Mouse (Mus musculus) cerebellum, adult 9-10 months (tissue): ENCODE data around the gene Gdf3.
"Not testable (repeated sequence)": the region's sequence is repeated elsewhere in the genome, so short reads cannot be mapped to it uniquely, and the experiment has no call there.

ENCODE experiments used
- DNase-seq: peaks from one replicate; pipeline ENCODE4 v3.0.0; 2022

Gdf3 gene

GRCm38 (mm10) chr6:122604260-122604659 is 5.6 kb downstream of the Gdf3 start:
- DNase-seq: no peak

DNA sequence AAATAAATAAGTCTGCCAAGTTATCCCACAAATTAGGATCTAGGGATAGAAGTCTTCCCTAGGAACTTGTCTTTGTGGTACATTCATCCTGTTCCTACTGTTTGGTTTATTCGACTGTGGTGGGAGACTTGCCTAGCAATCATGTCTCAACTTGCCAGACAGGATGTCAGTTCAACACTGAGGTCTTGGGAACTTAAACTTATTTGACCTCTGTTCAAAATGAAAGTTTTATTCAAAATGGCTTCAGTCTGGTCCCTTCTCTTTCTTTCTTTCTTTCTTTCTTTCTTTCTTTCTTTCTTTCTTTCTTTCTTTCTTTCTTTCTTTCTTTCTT is 6.9 kb downstream of the Gdf3 start:
- no peak for DNase-seq

- DNase-seq: peak; percentile 4
Observed at GRCm38 (mm10) chr6:122602242-122602991, 7.5 kb downstream of the Gdf3 start, which contains the start of gene Apobec1. Gene Apobec1, minus strand, starts transcription at chr6:122602444.

DNA sequence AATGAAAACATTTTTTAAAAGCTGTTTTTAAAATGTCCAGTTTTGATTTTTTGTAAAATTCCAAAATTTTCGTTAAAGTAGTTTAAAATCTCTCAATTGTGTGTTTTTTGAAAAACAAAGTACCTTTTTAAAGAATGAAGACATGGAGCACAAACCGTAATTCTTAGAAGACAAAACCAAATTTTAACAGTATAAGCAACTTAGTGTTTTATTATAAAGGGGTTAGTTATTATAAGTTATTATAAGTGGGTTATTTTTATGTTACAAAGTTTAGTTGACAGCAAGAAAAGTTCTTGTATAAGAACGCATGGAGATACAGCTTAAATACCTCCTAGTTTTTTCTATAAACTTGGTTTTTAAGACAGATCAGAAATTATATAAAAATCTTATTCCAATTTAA is 8.3 kb downstream of the Gdf3 start:
- no peak for DNase-seq

DNA sequence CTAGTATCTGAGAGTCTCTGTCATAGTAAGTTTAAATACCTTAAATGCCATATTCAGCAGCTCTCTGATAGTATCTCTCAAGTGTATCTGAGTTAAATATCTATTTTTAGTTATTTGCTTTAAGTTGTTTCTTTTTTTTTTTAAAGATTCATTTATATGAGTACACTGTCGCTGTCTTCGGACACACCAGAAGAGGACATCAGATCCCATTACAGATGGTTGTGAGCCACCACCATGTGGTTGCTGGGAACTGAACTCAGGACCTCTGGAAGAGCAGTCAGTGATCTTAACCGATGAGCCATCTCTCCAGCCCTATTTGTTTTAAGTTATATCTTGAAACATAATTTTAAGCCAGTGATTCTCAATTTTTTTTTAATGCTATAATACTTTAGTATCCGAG is 8.9 kb downstream of the Gdf3 start:
- DNase-seq: no peak

- no peak for DNase-seq
Observed at GRCm38 (mm10) chr6:122600066-122600646, 9.7 kb downstream of the Gdf3 start.

GRCm38 (mm10) chr6:122599054-122599737 is 10.7 kb downstream of the Gdf3 start:
- no peak for DNase-seq

DNA sequence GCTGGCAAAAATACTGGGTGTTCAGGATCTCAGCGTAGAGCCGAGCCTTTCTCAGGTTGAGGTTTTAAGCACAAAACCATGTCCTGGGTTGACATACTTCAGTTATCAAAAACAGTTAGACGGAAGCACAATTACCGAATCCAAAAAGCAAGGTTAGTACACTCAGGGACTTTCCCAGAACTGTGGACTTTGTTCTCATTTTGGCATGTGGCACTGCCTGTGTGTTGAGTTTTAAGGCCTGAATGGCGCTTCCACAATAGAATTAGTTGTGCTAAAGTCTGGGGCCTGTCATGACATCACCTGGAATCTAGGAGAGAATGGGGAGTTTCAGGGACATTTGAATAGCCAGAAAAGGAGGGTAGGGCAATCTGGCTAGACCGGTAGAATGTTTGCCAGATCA is 11.5 kb downstream of the Gdf3 start:
- DNase-seq: no peak

GRCm38 (mm10) chr6:122598014-122598413 is 11.9 kb downstream of the Gdf3 start:
- DNase-seq: no peak

DNA sequence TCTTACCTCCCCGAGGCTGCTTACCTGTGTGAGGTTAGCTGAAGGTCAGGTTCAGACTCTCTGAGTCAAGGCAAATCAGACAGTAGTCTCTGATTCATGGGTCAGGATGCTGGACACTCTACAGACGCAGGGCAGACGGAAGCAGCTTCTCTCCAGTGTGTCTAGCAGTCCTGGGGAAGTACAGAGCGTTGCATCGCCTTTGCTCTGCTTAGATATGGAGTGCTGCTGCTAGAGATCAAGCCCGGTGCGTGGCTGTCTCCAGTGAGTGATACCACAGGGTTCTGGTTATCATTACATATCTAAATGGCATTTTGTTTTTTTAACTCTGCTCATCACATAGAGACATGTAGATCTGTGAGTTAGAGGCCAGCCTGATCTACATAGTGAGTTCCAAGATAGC is 13.3 kb downstream of the Gdf3 start:
- no peak for DNase-seq

GRCm38 (mm10) chr6:122595637-122596036 is 14.2 kb downstream of the Gdf3 start:
- no peak for DNase-seq

DNA sequence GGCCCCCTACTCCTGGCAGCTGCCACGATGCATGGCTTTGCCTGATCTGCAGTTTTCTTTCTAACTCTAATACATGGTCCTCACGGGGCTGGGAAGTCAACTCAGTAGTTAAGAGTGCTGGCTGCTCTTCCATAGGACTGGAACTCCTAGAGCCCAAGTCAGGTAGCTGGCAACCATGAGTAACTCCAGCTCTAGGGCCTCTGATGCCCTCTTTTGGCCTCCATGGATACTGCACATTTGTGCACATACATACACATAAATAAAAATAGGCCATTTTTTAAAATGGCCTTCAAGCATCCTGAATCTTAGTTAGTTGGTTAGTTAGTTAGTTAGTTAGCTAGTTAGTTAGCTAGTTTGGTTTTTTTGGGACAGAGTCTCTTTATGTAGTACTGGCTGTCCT is 17.0 kb downstream of the Gdf3 start:
- no peak for DNase-seq

- no peak for DNase-seq
Observed at GRCm38 (mm10) chr6:122591027-122591758, 18.7 kb downstream of the Gdf3 start.

DNA sequence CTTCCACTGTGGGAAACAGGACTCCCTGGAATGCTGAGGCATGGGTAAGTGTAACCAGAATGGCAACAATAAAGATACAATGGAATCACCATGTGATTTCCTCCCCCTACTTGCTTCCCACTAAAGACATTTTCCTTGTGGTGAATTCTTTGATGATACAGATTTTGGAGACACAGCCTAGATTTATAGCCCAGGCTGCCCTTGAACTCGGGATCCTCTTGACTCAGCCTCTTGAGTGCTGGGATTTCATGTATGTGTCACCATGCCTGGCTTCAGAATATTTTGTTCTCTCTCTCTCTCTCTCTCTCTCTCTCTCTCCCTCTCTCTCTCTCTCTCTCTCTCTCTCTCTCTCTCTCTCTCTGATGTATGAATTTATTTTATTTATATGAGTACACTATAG is 30.8 kb downstream of the Gdf3 start:
- no peak for DNase-seq

DNA sequence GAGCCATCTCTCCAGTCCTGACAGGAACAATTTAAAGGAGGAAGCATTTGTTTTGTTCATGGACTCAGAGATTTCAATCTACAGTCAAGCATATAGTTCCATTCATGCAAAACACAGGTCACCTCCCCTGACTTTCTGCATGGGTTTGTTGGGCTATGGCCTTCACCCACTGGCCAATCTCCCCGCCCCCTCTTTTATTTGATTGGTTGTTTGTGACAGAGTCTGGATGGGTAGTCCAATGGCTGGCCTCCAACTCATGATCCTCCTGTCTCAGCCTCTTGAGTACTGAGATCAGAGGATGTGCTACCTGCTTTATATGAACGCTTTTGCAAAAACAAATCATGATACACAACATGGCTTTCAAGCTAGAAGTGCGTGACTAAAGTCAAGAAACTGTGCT is 32.9 kb downstream of the Gdf3 start:
- no peak for DNase-seq

DNA sequence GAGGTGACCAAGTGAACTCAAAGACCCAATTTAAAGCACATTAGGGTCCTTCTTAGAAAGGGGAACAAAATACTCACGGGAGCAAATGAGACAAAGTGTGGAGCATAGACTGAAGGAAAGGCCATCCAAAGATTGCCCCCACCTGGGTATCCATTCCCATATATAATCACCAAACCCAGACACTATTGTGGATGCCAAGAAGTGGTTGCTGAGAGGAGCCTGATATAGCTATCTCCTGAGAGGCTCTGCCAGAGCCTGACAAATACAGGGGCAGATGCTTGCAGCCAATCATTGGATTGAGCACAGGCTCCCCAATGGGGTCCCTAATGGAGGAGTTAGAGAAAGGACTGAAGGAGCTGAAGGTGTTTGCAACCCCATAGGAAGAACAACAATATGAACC is 34.9 kb downstream of the Gdf3 start:
- DNase-seq: not testable (repeated sequence)

DNA sequence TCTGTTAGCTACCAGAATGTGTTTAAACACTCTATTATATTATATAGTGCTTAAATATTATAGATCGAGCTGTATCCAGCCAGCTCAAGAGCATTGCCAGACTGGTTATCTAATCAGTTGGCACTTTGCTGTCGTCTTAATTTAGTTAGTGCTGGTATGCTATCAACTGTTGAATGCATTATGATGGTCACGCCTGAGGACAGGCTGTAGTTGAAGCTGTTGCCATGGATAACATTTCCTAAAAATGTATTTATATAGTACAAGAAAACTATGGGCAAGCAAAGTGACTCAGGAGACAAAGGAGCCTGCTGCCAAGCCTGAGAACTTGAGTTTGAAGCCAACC is 38.3 kb downstream of the Gdf3 start:
- no peak for DNase-seq

- no peak for DNase-seq
Observed at GRCm38 (mm10) chr6:122570695-122571616, 38.9 kb downstream of the Gdf3 start.

DNA sequence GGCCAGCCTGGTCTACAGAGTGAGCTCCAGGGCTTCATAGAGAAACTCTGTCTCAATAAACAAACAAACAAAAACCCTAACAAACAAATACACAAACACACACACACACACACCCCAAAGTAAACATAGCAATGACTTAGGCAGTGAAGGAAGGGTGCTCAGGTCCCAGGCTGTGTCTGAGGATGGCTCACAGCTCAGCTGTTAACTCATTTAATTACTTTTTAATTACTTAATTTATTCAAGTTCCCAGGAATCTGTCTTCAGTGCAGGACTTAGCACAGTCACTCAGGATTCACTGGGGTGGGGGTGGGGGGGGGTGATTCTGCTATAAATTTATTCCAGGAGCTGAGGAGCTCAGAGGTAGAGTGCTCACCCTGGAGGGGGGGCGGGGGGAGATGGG is 40.1 kb downstream of the Gdf3 start:
- no peak for DNase-seq

- no peak for DNase-seq
Observed at GRCm38 (mm10) chr6:122569113-122569512, 40.8 kb downstream of the Gdf3 start.

DNA sequence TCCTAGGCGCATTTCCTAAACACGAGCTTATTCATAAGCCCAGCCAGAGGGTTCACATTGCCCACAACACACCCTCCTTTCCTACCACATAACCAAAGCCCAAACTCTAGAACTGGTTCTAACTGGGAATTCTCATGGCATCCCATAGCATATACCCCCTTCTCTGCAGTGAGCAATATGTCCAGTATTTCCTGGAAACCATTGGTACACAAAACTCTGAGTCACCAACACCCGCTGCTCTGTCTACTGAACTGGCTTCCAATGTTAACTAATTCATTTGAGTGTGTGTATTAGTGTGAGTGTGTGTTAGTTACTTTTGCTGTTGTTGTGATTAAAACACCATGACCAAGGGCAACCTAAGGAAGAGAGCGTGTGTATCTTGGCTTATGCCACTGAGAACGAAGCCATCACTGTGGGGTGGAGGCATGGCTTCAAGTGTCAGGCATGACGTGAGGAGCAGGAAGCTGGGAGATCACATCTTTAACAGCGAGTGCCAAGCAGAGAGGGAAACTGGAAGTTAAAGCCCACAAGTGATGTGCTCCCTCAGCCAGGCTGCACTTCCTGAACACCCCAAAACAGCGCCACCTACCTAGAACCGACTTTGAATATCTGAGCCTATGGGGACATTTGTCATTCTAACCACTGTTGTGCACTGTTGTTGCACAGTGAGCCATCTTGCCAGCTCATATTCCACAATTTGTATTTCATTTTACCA is 44.7 kb downstream of the Gdf3 start:
- DNase-seq: no peak

DNA sequence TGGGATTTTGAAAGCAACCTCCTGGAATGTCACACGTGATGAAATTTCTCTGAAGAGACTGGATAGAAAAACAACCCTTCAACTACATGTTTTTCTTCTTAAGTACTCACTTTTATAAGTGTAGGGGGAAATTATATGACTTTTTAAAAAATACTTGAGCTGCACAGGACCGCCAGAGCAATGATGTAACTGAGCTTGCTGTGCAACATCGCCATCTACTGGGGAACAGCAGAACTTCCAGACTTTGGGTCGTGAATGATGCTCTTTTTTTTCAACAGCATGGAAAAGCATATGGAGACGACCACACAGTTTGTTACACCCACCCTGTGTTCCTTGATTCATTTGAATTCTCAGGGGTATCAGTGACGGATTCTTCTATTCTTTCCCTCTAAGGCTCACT is 47.4 kb downstream of the Gdf3 start:
- DNase-seq: peak; percentile 27
